Mouse (Mus musculus): ENCODE results near the gene Slc2a9. TPM values are rescaled to one million over a fixed set of nuclear protein-coding genes. Genes with fewer than 3 reads are reported as not detected.
A peak's percentile ranks its signal among the peaks of the same experiment; 100 is the strongest.

The Slc2a9 gene
- total RNA-seq, 2 experiments from 2014 or later: 7.3 to 7.8 TPM

DNA sequence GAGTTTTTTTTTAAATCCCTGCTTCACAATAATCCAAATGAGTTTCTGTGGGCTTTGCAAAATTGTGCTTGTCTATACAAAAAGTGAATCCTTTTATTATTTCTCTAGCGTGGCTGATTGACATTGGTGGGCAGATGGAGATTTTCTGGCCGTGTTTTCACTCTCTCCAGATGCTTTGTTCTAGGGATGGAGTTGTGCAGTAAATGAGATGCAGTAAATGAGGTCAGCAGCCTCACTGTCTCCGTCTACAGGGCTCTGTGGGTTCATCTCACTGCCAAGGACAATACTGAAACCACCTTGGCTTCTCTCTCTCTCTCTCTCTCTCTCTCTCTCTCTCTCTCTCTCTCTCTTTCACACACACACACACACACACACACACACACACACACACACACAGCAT, 99.3 kb downstream of the Slc2a9 start:
- no peak for ATAC-seq (ENCODE audit: poor library complexity, severe bottlenecking)

DNA sequence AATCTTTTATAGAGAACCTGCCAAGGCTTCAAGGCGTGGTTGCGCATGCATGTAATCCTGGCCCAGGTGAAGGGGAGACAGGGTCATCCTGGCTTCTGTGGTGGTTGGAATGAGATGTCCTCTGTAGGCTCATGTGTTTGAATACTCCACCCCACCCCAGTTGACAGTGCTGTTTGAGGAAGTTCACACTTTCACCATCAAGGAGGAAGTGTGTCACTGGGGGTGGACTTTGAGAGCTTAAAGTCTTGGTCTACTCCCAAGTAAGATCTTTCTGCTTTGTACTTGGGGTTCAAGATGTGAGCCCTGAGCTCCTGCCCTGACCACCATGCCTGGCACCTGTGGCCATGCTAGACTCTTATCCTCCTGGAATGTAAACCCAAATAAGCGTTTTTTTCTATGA, 100.7 kb downstream of the Slc2a9 start:
- ATAC-seq (ENCODE audit: poor library complexity, severe bottlenecking): peak; percentile 100

DNA sequence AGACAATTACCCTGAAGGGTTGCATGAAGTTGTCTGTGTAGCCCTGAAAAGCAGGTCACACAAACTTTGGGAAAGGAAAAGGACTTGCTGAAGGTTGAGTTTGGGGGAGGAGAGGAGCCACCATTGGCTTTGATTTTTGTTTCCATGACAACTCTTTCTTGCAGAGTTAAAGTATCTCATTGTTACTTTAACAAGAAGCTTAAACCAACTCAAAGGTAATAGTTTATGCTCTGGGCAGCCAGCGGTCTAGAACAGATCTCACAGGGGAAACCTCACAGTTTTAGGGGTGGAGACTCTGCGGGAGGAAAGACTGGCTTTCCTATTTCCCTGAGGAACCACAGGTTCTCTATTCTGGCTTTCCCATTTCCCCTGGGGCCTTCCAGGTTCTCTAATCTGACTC, 114.1 kb downstream of the Slc2a9 start:
- no peak for ATAC-seq (ENCODE audit: poor library complexity, severe bottlenecking)

DNA sequence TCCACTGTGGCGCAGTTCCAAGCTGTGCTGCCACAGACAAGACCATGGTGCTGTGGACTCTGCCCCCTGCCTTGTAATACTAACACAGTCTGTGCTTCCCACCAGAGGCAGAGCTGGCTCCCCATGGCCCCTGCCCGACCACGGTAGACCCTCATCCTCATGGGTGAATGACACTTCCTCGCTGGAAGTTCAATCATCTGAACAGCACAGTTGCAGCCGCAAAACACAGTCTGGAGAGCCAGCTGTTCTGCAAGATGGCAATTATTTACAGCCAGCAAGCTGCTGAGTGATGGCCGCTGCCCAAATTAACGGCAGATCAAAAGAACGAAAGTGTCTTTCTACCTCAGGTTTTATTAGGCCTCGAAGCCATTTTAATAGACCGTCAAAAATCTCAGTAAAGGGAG, 114.5 kb downstream of the Slc2a9 start:
- no peak for ATAC-seq (ENCODE audit: poor library complexity, severe bottlenecking)

DNA sequence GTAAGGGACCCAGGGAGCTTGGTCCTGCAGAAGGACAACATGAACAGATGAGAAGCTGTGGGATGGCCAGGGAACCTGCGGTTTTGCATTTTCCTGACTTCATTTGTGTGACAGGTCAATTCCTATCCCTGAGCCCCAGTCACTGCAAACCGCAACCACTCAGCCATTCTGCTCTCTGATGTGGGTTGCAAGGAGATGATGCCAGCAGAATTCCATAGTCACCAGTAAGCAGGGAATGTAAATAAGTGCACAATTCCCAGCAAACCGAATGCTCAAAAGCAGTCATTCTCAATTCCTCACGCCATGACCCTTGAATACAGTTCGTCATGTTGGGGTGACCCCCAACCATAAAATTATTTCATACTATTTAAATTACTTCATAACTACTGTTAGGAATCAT, 123.0 kb downstream of the Slc2a9 start:
- no peak for ATAC-seq (ENCODE audit: poor library complexity, severe bottlenecking)

DNA sequence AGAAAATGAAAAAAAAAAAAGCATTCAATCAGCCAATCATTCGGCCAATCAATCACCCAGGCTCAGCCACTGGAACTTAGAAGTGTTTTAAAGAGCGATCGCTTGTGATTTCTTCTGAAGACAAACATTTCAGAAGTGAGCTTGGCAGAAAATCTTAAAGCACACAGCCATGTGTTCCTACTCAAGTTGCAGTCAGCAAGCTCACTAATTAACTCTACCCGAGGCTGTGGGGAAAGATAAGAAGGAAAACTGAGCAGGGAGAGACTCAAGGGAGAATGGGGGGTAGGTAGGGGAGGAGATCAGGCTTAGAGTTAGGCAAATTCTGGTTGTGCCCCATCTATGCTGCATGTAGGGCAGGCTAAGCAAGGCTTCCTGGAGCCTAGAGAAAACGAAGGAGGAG, 130.6 kb downstream of the Slc2a9 start:
- no peak for ATAC-seq (ENCODE audit: poor library complexity, severe bottlenecking)

DNA sequence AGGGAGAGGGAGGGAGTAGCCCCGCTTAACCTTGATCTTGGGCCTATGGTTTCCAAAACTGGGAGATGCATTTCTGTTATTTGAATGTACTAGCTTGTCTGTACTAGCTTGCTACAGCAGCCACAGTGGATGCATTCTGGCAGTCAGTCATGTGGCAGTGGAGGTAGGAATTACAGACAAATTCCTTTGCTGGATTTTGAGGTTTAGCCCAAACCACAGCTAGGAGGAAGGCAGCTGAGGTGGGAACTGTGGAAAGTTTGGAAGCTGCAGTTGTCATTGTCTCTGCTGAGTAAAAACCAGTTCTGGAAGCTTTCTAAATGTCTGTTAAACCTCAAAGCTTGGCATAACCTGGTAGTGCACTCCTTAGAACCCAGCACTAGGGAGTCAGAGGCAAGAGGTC, 131.6 kb downstream of the Slc2a9 start:
- no peak for ATAC-seq (ENCODE audit: poor library complexity, severe bottlenecking)

DNA sequence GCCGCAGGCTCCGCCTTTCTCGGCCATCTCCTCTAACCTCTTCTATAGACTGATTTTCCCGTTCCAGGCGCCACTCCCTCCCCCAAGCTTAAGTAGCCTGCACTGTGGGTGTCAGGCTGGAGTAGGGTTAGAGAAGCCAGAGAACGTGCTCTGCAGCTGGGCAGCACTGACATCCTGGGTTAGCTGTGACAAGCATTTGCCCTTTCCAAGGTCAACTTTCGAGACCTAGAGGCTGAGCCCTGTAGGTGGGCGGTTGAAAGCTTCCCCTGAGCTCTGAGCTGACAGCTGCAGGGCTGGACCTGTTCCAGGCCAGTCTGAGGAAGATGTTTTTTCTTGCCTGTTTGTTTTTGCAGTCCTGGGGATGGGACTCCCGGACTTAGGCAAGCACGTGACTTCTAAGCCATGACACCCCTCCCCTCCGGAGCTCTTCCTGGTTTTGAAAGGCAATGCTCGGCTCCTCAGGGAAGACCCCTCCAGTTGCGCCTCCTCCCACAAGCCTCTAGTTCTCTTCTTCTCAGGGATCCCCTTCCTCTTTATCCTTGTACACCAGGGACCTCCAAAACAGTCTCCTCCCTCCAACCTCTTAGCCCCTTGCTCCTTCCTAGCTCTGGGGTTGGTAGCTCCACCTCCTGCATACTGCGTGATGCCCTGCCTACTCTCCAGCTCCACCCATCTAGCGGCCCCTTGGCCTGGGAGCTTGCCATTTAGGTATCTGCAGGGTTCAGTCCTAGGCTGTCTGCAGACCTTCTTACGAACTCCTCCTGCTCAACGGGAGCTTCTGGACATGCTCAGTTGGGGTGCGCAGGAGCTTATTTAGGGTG, 136.1 kb downstream of the Slc2a9 start:
- ATAC-seq (ENCODE audit: poor library complexity, severe bottlenecking): 0 out of 2 replicates have a peak, but pooled peaks have one; percentile 38

DNA sequence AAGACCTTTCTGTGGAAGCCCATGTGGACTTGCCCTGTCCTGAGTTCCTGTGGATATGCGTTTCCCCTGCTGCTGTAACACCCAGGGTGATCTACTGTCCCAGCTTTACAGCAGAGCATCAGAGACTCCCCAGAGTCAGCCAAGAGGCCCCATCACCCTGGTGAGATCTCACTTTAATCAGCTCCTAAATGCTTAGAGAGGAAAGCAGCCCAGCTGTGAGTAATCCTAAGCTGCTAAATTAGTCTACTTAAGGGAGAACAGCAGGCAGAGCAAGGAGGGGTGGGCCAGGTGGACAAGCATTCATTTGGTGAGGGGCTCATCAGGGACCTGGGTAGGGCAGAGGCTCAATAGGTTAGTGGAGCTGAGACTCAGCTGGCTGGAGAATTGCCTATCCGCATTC, 137.4 kb downstream of the Slc2a9 start:
- ATAC-seq (ENCODE audit: poor library complexity, severe bottlenecking): no peak

DNA sequence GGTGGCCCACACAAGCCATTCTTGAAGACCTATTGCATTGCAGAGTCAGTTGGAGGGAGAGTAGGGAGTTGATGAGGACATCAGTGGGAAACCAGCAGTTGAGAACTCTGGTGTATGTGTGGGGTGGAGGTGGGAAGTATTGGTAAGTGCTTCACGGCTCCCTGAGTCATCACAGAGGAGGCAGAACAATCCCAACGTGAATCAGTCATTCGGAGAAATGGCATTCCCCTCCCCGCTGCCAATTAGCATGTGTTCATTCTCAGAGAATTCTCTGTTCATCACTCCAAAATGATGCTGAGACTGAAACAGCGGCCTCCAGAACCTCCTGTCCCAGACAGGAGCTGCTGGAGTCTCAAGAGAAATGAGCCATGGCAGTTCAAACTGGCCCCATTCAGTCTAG, 138.5 kb downstream of the Slc2a9 start:
- no peak for ATAC-seq (ENCODE audit: poor library complexity, severe bottlenecking)

DNA sequence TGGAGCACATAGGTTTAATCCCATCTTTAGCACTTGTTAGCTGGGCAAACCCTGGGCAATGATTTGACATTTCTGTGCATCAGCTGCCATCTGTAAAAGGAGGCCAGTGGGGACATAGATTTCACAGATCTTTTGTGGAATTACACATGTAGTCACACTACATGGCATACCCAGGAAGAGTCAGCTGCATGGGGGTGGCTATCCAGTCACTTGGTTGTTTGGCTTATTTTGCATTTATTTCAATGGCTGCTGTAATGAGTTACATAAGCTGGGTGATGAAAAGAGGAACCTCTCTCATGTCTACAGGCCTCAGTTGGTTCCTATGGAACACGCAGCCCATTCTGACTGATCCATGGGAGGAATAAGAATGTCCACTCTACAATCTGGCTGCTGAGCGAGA, 143.2 kb downstream of the Slc2a9 start:
- ATAC-seq (ENCODE audit: poor library complexity, severe bottlenecking): no peak

DNA sequence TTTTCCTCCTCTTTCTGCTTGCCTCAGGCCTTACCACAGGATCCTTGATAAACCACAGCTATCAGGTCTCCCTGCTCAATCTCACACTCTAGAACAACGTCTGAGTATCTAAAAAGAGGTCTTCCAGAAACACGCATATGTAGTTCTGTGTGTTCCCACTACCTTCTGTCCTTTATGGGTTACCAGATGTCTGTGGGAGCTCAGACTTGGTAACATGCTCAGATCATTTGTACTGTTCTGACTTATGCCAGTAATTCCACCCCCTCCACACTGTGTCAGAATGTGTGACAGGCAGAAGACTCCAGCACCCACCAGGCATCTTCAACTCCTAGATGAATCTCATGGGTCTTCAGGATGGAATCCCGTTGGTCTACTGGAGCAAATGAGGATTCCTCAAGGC, 146.0 kb downstream of the Slc2a9 start:
- no peak for ATAC-seq (ENCODE audit: poor library complexity, severe bottlenecking)

DNA sequence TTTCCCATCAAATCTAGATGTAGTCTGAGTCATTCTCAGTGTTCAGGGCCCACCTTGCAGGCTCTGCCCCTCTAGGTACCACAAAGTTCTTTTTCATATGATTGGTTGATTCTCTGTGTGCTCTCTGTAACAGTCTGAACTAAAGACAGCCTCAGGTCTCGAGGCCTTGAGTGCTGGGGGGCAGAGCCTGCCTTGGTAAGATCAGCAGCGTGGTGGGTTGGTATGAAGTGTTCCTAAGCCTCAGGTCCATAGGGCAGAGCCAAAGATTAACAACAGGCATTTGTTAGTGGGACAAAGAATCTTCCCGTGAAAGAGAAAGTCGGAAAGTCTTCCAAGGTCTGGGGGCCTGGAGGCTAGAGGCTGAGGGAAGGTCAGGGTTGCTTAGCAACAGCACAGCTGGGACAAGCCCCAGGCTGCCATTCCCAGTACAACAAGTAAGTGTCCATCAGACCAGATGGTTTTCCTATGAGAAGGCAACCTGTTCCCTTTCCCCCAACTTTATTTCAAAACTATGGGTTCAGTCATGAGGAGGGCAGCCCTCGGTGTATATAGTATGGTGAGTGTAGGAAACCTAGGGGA, 152.5 kb downstream of the Slc2a9 start:
- no peak for ATAC-seq (ENCODE audit: poor library complexity, severe bottlenecking)

DNA sequence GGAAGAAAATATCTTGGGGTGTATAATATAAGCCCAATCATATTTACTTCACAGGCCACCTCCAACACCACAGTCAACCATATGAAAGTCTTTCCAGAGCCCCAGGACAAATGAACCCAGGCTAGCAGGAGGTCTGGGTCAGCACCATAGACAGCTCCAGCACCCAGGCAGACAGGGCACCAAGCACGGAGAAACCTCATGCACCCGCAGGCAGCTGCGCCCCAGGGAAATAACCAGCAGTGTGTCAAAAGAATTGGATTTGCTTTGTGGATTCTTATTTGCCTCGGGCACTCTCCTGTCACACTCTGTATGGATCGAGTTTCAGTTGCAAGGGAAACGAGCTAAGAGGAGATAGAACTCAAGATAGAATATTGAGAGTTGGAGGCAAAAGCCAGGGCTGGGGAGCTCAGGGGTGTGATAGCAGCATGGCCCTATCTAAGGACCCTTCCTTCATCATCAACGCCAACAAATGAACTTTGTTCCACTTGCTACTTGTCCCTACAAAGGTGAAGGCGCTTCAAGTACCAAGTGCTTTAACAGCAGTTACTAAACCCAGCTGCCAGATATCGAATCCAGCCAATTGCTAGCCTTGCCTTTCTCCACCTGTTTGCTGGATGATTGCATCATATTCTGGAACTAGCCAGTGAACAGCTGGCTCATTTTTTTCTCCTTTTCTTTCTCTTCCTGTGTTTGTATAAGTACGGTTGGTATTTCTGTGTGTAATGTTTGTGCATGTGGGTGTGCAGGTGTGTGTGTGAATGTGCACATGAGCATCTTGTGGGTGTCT, 156.1 kb downstream of the Slc2a9 start:
- ATAC-seq (ENCODE audit: poor library complexity, severe bottlenecking): no peak

DNA sequence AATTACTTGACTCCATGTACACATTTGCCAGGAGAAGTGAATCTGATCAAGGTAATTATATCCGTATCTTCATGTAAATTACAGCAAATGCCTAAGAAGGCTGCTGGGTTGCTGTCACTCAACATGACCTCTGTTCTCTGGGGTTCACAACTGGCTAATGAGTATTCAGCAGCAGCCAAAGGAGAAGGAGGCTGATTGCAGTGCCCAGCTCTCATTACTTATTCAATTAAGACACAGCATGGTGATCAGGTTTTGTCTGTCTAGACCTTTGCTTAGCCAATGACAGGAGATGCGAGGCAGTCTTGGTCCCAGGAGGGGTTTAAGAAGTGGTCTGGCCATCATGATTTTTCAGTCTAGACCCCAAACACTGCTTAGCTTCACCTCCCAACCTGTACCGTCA, 159.8 kb downstream of the Slc2a9 start:
- ATAC-seq (ENCODE audit: poor library complexity, severe bottlenecking): no peak

DNA sequence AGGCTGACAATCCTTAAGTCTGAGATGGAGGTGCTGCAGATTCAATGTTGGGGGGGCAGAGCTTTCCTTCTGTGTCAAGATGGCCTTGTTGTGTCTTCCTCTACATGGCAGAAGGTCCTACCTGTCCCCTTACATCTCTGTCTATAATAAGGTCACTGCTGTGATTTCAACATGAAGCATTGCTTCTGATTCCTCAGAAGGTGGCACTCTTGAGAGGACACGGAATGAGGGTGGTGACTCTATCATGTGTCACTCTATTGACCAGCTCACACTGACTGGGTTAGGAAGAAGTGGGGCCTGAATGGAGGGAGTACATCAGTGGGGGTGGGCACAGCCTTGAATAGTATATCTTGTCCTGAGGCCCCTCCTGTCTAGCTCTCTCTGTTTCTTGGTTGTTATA, 168.4 kb downstream of the Slc2a9 start:
- ATAC-seq (ENCODE audit: poor library complexity, severe bottlenecking): no peak

DNA sequence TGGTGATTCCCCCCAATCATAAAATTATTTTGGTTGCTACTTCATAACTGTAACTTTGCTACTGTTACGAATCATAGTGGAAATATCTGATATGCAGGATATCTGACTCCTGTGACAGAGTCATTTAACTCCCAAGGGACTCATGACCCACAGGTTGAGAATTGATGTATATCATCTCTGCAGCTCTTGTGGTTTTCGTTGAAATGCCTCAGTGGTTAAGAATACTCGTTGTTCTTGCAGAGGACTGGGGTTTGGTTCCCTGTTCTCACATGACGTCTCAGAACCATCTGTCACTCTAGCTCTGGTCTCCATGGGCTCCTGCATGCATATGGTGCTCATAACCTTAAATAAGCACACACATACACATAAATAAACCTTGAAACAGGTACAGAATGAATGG, 169.6 kb downstream of the Slc2a9 start:
- ATAC-seq (ENCODE audit: poor library complexity, severe bottlenecking): no peak

DNA sequence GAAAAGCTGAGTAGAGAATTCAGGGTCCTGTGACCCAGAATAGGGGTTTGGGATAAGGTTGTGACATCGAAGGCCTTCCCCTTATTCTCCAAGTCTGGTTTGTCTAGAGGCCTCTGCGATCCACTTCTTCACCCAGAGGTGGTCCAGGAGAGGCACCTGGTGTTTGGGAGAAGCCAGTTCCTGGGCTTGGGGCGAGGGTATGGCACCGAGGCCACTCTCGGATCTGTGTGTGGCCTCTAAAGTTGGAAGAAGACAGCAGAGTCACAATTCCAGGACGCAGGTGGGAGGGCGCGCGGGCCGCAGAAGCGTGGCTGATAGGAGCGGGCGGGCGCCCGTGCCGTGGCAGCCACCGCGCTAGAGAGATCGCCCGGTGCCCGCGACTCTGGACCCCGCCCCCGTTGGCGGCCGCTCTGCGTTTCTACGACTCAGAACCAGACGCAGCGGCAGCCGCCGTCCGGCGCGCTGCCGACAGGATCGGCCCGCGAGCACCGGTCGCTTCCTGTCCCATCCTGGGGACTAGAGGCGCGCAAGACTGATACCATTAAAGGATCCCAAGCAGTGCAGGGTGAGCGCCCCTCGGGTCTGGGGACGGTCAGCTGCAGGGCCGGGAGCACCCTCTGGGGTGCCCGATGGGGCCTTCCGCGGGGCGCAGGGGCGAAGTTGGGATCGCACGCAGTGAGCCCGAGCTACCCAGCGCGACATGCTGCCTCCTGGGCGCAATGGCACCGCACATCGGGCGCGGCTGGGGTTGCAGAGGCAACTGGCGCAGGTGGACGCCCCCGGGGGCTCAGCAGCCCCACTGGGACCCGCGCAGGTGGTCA, 183.8 kb downstream of the Slc2a9 start, which contains the start of gene Drd5:
Gene Drd5 (plus strand): TSS at position 402 of the 821 bp plus-strand sequence.
- ATAC-seq (ENCODE audit: poor library complexity, severe bottlenecking): no peak

DNA sequence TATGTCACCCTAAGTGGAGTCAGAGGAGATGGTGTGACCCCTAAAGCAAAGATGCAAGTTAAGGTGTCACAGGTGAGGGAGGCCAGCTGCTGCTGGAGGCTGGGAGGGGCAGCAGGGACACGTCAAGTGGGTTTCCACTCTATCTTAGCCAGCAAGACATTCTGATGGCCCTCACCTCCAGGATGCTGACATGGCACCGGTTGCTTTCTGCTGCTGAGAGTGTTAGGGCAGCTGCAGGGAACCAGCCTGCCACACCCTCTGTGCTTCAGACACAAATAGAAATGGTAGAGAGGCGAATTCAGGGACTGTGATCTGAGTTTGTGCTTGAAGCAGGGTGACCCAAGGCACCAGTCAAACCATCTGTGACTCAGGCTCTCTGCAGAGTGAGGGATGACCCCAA, 193.1 kb downstream of the Slc2a9 start:
- ATAC-seq (ENCODE audit: poor library complexity, severe bottlenecking): no peak

DNA sequence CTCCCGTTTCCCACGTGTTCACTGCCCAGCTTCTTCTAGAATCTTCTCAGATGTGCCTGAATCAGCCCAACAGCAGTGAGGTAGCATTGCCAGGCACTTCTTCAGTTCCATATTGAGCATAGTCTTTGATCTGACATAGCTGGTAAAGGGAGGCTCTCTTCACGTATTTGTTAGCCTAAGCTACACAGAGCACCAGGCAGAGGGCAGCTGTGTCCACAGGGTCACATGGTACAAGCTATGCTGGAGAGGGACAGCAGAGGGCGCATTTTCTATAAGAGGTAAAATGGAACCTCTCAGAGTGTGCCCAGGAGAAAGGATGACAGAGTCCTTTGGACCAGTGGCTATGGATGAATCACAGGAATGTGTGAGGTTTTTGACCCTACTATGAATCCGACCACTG, 194.1 kb downstream of the Slc2a9 start:
- peak; percentile 62 for ATAC-seq (ENCODE audit: poor library complexity, severe bottlenecking)
